Mouse (Mus musculus) cerebellum, postnatal 14 days (tissue): ENCODE measurements around the gene Try5.
"Not testable (repeated sequence)": the region's sequence is repeated elsewhere in the genome, so short reads cannot be mapped to it uniquely, and the experiment has no call there.

Experiments
- DNase-seq, 2 experiments: peaks; one replicate each; pipeline ENCODE4 v3.0.0; 2021; ENCODE audit warnings: mixed read lengths in 2 of 2

Try5 gene

DNA sequence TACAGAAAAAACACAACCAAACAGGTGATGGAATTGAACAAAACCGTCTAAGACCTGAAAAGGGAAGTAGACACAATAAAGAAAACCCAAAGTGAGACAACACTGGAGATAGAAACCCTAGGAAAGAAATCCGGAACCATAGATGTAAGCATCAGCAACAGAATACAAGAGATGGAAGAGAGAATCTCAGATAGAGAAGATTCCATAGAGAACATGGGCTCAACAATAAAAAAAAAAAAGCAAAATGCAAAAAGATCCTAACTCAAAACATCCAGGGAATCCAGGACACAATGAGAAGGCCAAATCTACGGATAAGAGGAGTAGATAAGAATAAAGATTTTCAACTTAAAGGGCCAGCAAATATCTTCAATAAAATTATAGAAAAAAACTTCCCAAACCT is at the start of gene Try5:
Try5 (minus strand) TSS at position 101 of the 400 bp plus-strand sequence.
- not testable (repeated sequence) for DNase-seq

DNA sequence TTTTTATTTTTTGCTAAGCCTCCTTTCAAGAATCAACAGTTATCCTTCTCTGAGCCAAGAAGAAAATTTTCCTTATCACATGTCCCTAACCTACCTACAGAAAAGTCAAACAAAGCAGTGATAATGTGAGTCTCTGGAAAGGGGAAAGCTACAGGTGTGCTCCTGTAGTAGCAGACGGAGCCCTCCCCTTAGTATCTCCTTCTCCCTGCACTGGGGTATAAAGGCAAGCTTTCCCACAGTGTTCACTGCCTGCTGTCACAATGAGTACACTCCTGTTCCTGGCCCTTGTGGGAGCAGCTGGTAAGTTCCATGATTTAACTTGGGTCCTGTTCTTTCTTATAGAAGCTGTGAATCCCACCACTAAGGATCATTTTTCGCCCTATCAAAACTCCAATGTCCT is 37.3 kb upstream of the Try5 start, which contains the start of gene Try10:
Try10 (plus strand) TSS at position 174 of the 400 bp plus-strand sequence.
- DNase-seq, result no peak

DNA sequence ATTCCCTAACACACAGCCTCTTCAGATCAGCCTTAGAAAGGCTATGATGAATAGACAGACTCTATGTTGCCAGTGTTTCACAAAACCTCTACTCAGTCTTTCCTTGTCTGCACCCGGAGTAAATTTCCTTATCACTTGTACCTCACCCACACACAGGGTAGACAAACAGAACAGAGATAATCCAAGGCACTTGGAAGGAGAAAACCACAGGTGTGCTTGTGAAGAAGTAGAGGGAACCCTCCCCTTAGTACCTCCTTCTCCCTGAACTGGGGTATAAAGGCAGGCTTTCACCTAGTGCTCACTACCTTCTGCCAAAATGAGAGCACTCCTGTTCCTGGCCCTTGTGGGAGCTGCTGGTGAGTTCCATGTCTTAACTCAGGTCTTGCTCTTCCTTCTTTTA is 14.7 kb downstream of the Try5 start, which contains the start of gene Try4:
Try4 (plus strand) TSS at position 301 of the 400 bp plus-strand sequence.
- DNase-seq, result no peak

DNA sequence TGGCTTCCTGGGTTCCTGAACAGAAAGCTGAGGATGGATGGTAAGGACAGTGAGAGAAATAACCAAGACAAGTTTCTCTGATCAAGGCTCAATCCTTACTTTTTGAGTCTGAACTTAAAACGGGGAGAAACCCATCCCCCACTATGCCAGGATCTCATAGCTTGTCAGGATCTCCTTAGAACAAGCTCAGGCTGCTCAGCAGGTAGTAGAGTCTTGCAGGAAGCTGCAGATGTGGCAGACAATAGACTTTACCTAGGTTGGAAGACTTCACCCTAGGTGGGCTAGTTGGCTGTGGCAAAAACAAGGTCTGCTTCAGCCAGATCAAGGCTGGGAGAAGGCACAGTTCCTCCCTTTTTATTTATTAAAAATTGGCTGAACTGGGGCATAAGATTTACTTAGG is 18.4 kb downstream of the Try5 start:
- DNase-seq, result no peak

DNA sequence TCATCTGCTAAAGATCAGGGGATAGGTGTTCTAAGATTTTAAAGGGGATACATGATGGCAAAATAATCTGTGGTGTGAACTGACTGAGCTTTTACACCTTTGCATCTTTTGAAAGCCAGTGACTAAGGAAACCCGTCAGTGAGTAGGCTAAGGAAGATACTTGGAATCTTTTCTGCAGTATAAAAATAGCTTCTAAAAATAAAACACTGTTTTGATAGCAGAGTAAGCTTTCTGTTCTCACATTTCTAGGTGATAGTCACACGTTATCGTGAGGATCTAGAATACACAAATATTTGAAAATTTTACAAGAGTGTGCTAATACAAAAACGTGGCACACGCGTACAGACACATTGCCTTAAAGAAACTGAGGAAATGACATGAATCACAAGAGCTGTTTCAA is 50.5 kb downstream of the Try5 start:
- DNase-seq, result no peak

DNA sequence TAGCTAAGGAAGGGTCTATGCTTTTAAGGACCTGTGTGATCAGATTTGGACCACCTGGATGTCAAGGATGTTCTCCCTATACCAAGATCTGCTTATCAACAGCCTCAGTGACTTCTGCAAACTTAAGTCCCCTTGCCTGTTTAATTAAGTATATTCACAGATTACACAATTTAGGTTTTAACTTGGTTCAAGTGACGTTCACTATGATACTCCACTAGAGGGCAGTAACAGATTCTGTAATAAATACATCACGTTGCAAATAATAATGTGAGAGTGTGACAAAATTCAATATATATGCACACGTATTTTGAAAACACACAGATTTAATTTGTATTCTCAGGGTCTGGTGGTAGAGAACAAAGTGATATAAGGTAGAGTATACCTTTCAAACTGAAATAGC is 53.8 kb downstream of the Try5 start:
- no peak for DNase-seq
